Mouse (Mus musculus): ENCODE data around the gene Selplg. TPM values are rescaled to one million over a fixed set of nuclear protein-coding genes. Genes with fewer than 3 reads are reported as not detected.
A peak's percentile ranks its signal among the peaks of the same experiment; 100 is the strongest.

Gene Selplg
- 212 to 415 TPM (median 221 TPM) in 3 replicates for total RNA-seq (2017)

- ATAC-seq (replicated peaks; ENCODE audit: insufficient number of reproducible peaks, low FRiP score, low TSS enrichment, poor library complexity, severe bottlenecking), result no peak
Measured at GRCm38 (mm10) chr5:113832490-113832901, at the start of gene Selplg. Selplg (minus strand) TSS chr5:113832644.

GRCm38 (mm10) chr5:113881136-113881535 is 48.7 kb upstream of the Selplg start:
- no peak for ATAC-seq (replicated peaks; ENCODE audit: insufficient number of reproducible peaks, low FRiP score, low TSS enrichment, poor library complexity, severe bottlenecking)

GRCm38 (mm10) chr5:113878943-113879617 is 46.6 kb upstream of the Selplg start:
- no peak for ATAC-seq (replicated peaks; ENCODE audit: insufficient number of reproducible peaks, low FRiP score, low TSS enrichment, poor library complexity, severe bottlenecking)

GRCm38 (mm10) chr5:113877565-113877964 is 45.1 kb upstream of the Selplg start:
- no peak for ATAC-seq (replicated peaks; ENCODE audit: insufficient number of reproducible peaks, low FRiP score, low TSS enrichment, poor library complexity, severe bottlenecking)

GRCm38 (mm10) chr5:113876176-113876575 is 43.7 kb upstream of the Selplg start:
- no peak for ATAC-seq (replicated peaks; ENCODE audit: insufficient number of reproducible peaks, low FRiP score, low TSS enrichment, poor library complexity, severe bottlenecking)

GRCm38 (mm10) chr5:113875625-113876024 is 43.2 kb upstream of the Selplg start:
- no peak for ATAC-seq (replicated peaks; ENCODE audit: insufficient number of reproducible peaks, low FRiP score, low TSS enrichment, poor library complexity, severe bottlenecking)

- ATAC-seq (replicated peaks; ENCODE audit: insufficient number of reproducible peaks, low FRiP score, low TSS enrichment, poor library complexity, severe bottlenecking), result no peak
Measured at GRCm38 (mm10) chr5:113874063-113875024, 41.9 kb upstream of the Selplg start.

GRCm38 (mm10) chr5:113872936-113873912 is 40.8 kb upstream of the Selplg start:
- ATAC-seq (replicated peaks; ENCODE audit: insufficient number of reproducible peaks, low FRiP score, low TSS enrichment, poor library complexity, severe bottlenecking), result peak; percentile 56; the same call in 1 of the 2 replicates

GRCm38 (mm10) chr5:113871903-113872548 is 39.6 kb upstream of the Selplg start:
- ATAC-seq (replicated peaks; ENCODE audit: insufficient number of reproducible peaks, low FRiP score, low TSS enrichment, poor library complexity, severe bottlenecking), result peak; percentile 53

- ATAC-seq (replicated peaks; ENCODE audit: insufficient number of reproducible peaks, low FRiP score, low TSS enrichment, poor library complexity, severe bottlenecking), result no peak
Measured at GRCm38 (mm10) chr5:113870393-113871040, 38.1 kb upstream of the Selplg start.

- ATAC-seq (replicated peaks; ENCODE audit: insufficient number of reproducible peaks, low FRiP score, low TSS enrichment, poor library complexity, severe bottlenecking), result peak; percentile 28; the same call in 1 of the 2 replicates
Measured at GRCm38 (mm10) chr5:113869132-113869531, 36.7 kb upstream of the Selplg start.

GRCm38 (mm10) chr5:113864992-113865391 is 32.5 kb upstream of the Selplg start:
- ATAC-seq (replicated peaks; ENCODE audit: insufficient number of reproducible peaks, low FRiP score, low TSS enrichment, poor library complexity, severe bottlenecking), result no peak

GRCm38 (mm10) chr5:113863994-113864393 is 31.6 kb upstream of the Selplg start:
- no peak for ATAC-seq (replicated peaks; ENCODE audit: insufficient number of reproducible peaks, low FRiP score, low TSS enrichment, poor library complexity, severe bottlenecking)

GRCm38 (mm10) chr5:113862418-113862817 is 30.0 kb upstream of the Selplg start:
- ATAC-seq (replicated peaks; ENCODE audit: insufficient number of reproducible peaks, low FRiP score, low TSS enrichment, poor library complexity, severe bottlenecking), result no peak

- ATAC-seq (replicated peaks; ENCODE audit: insufficient number of reproducible peaks, low FRiP score, low TSS enrichment, poor library complexity, severe bottlenecking), result no peak
Measured at GRCm38 (mm10) chr5:113861294-113861693, 28.9 kb upstream of the Selplg start.

GRCm38 (mm10) chr5:113858971-113859370 is 26.5 kb upstream of the Selplg start:
- 0 out of 2 replicates have a peak, but pooled peaks have one; percentile 44 for ATAC-seq (replicated peaks; ENCODE audit: insufficient number of reproducible peaks, low FRiP score, low TSS enrichment, poor library complexity, severe bottlenecking)

- no peak for ATAC-seq (replicated peaks; ENCODE audit: insufficient number of reproducible peaks, low FRiP score, low TSS enrichment, poor library complexity, severe bottlenecking)
Measured at GRCm38 (mm10) chr5:113858550-113858949, 26.1 kb upstream of the Selplg start.

GRCm38 (mm10) chr5:113857631-113858030 is 25.2 kb upstream of the Selplg start:
- ATAC-seq (replicated peaks; ENCODE audit: insufficient number of reproducible peaks, low FRiP score, low TSS enrichment, poor library complexity, severe bottlenecking), result no peak
